Mouse (Mus musculus) limb, embryonic 11.5 days (tissue): ENCODE results near the gene Fgl2. TPM values are rescaled to one million over a fixed set of nuclear protein-coding genes. Genes with fewer than 3 reads are reported as not detected.
A peak's percentile ranks its signal among the peaks of the same experiment; 100 is the strongest.

Experiments
- ATAC-seq: fragments of 200-750 bp; cut with Nextera tagmentation; 2 replicates; pipeline ENCODE4 v1.8.0; 2017; ENCODE audit warnings: low read depth; ENCODE audit not compliant: insufficient number of reproducible peaks, low FRiP score, low TSS enrichment
- DNase-seq: peaks from one replicate; pipeline ENCODE4 v3.0.0-alpha.2; 2015; ENCODE audit warnings: low spot score
- H3K27ac ChIP-seq: fragments of 300-500 bp; sonication (generic); replicated peaks from 2 replicates; pipeline ENCODE4 v1.5.1; 2014; ENCODE audit warnings: low read depth, mild to moderate bottlenecking, low read length
- H3K27me3 ChIP-seq: fragments of 300-500 bp; sonication (generic); 2 replicates; pipeline ENCODE4 v1.6.1; 2014; ENCODE audit warnings: mild to moderate bottlenecking, low read length, mixed read lengths; ENCODE audit not compliant: control insufficient read depth, insufficient read depth
- H3K36me3 ChIP-seq: fragments of 300-500 bp; sonication (generic); 2 replicates; pipeline ENCODE4 v1.6.1; 2014; ENCODE audit warnings: mild to moderate bottlenecking, low read length, moderate library complexity, mixed read lengths; ENCODE audit not compliant: control insufficient read depth, insufficient read depth
- H3K4me1 ChIP-seq: fragments of 300-500 bp; sonication (generic); 2 replicates; pipeline ENCODE4 v1.6.1; 2014; ENCODE audit warnings: low read length, mixed read lengths; ENCODE audit not compliant: control insufficient read depth, insufficient read depth
- H3K4me2 ChIP-seq: fragments of 300-500 bp; sonication (generic); 2 replicates; pipeline ENCODE4 v1.6.1; 2014; ENCODE audit warnings: low read depth, mild to moderate bottlenecking, moderate library complexity; ENCODE audit not compliant: severe bottlenecking
- H3K4me3 ChIP-seq: fragments of 300-500 bp; sonication (generic); 2 replicates; pipeline ENCODE4 v1.5.1; 2014; ENCODE audit warnings: low read depth, low read length
- H3K9ac ChIP-seq: fragments of 300-500 bp; sonication (generic); 2 replicates; pipeline ENCODE4 v1.6.1; 2014; ENCODE audit warnings: mild to moderate bottlenecking, low read length
- H3K9me3 ChIP-seq: fragments of 300-500 bp; sonication (generic); 2 replicates; pipeline ENCODE4 v1.6.1; 2016; ENCODE audit warnings: low read length; ENCODE audit not compliant: control insufficient read depth
- WGBS: fragments of 180-500 bp; shearing (Covaris S2); extraction: QIAGEN DNeasy Blood & Tissue Kit; methylation state at CpG from one replicate; pipeline ENCODE4 v1.1.7; 2014; 5-methylcytosine and 5-hydroxymethylcytosine counted together
- polyA plus RNA-seq: library from polyadenylated mRNA; unstranded; fragments of >200 nt; fragmentation: Nextera tagmentation; extraction: Ambion mirVana; gene quantifications from 2 replicates; pipeline ENCODE4 v1.2.1, GENCODE M21; 2014

The Fgl2 gene
- polyA plus RNA-seq, 1 experiment from 2014 or later: 0.23 TPM

DNA sequence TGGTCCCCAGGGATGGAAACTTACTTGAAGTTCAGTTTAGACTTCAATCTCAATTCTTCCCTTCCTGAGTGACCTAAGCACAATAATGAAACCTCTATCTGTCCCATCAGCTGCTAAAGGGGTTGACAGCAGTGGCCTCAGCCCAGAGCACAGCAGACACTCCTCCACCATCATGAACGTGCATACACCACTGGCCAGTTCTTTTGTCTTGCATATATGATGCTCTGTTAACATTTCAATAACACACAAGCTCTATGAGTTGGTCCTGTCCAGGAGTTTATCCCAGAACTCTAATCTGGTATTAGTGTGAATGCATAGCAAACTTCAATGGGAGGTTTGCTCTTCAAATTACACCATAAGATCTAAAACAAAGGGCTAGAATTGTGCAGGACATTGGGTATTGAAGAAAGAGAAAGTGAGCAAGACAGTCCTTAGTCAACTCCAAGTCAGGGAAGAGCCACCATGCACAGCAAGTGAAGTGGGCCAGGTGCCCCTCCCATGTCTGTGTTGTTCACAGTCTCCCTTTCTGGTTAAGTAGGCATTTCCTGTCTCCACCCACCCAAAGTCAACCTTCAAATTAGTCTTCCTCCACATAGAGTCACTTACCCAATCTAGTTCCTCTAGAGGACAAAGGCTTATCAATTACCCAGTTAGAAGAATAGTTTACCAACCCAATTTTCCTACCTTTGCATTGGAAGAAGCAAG lies 41.8 kb downstream of the Fgl2 start:
- H3K27ac ChIP-seq: no peak overlapping the region
- no peak overlapping the region for H3K4me2 ChIP-seq
- 73% methylated on average over 1 of the region's 1 CpGs for WGBS
- no peak for ATAC-seq
- no peak overlapping the region for H3K4me3 ChIP-seq
- H3K4me1 ChIP-seq: no peaks in the 10 kb centered on the region
- H3K36me3 ChIP-seq: no peaks in the 10 kb centered on the region
- no peak overlapping the region for H3K9ac ChIP-seq
- no peaks in the 10 kb centered on the region; the same call in 1 of the 2 replicates for H3K9me3 ChIP-seq
- no peaks in the 10 kb centered on the region for H3K27me3 ChIP-seq
- no peak for DNase-seq

DNA sequence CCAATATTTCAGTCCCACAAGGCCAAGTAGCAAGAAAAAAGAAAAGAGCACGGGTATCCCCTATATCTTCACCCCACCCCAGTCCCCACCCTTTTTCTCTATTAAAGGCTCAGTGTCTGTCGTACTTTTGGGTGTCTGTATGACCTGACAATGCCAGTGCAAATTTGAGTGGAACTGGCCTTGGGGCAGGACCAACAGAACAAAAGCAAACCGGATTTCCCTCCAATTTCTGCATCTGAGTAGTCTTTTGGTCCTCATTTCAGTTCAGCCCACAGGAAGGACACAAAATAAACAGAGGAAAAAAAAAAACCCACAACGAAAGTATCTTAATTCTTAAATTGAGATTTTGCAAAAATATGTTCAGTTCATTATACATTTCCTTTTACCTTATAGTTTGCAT lies 46.2 kb downstream of the Fgl2 start:
- Histone ChIP-seq H3K36me3 (no peaks in the 10 kb centered on the region), H3K4me3 (no peak overlapping the region), H3K27me3 (no peaks in the 10 kb centered on the region), H3K9ac (no peak overlapping the region), H3K9me3 (no peaks in the 10 kb centered on the region), H3K4me1 (no peaks in the 10 kb centered on the region), H3K4me2 (no peak overlapping the region), H3K27ac (no peak overlapping the region)
- 80% methylated on average over 4 of the region's 4 CpGs for WGBS
- ATAC-seq (no peak), DNase-seq (no peak)

DNA sequence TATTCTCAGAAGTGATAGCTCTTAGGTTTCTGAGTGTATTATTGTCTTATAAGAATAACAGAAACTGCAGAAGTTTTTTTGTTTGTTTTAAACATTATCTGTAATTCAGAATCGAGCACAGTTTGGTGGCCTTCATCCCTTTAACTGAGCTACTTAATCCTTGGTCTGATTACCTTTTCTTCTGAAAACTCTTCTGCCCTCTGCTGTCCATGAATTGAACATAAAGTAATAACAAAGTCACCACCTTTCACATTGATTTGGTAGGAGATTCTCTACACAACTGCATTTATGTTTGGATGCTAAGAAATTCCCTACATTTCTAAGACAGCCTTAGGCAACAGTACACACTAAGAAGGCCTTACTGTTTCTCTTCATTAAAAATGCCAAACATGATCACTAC lies 48.2 kb downstream of the Fgl2 start:
- H3K9me3 ChIP-seq: no peaks in the 10 kb centered on the region
- no peak overlapping the region for H3K4me2 ChIP-seq
- 50% methylated on average over 1 of the region's 1 CpGs for whole genome bisulfite sequencing
- no peak for ATAC-seq
- no peak overlapping the region for H3K9ac ChIP-seq
- H3K27me3 ChIP-seq: no peaks in the 10 kb centered on the region
- no peaks in the 10 kb centered on the region for H3K36me3 ChIP-seq
- no peak for DNase-seq
- peaks cover 2% of the 10 kb centered on the region; the same call in 1 of the 2 replicates for H3K4me1 ChIP-seq
- H3K27ac ChIP-seq: no peak overlapping the region
- no peak overlapping the region for H3K4me3 ChIP-seq

DNA sequence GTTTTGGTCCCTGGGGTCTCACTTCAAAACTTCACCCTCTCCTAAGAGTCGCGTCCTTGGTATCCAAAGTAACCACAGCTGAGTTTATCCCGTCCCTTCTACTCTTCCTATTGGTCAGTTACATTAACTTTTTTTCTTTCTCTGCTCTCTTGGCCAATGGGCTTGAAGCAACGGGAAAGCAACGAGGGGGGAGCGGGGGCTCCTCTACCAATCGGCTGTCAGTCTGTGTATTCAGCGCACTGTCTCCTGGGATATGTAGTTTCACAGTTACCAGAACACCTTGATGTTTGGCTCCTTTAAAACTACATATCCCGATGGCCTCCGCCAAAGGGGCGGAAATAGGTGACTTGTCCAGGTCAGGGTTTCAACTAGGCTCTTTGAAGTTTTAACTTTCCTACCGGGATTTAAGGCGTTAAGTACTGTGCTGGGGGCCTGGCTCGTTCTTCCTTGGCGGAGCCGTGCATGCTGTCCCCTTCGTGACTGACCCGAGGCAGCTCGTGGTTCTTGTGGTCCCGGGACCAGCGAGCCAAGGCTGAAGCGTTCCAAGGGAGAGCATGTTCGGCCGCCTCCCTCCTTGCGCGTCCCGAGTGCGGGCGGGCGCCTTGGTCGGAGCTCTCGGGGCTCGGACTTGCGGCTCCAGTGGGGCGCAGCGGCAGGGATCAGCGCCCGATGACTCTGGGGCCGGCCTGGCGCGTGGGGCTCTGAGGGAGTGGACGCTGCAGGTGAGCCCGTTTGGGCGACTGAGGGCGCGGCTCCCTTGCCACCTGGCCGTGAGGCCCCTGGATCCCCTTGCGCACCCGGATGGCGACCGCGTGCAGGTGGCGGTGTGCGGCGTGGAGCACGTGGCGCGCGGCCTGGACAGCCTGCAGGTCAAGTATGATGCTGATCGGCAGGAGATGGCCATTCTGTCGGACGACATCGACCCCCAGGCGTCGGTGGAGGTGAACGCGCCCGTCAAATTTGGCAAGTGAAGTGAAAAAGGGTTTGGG lies 52.5 kb downstream of the Fgl2 start, which contains the start of the genes Ccdc146 and Fam185a:
TSS of gene Ccdc146 (minus strand) at position 64 of the 989 bp plus-strand sequence.
TSS of gene Fam185a (plus strand) at position 345 of the 989 bp plus-strand sequence.
- Histone ChIP-seq H3K27me3 (no peaks in the 10 kb centered on the region), H3K4me1 (peaks cover 2% of the 10 kb centered on the region; the same call in 1 of the 2 replicates), H3K27ac (no peak within 1 kb of the TSS), H3K4me2 (peak within 1 kb of the TSS; percentile 93), H3K4me3 (peak within 1 kb of the TSS; percentile 78), H3K36me3 (no peaks in the 10 kb centered on the region), H3K9ac (peak within 1 kb of the TSS; percentile 62), H3K9me3 (no peaks in the 10 kb centered on the region)
- ATAC-seq (peak; percentile 100), DNase-seq (peak; percentile 92)
- WGBS: under 1% methylated on average over 68 of the region's 68 CpGs

DNA sequence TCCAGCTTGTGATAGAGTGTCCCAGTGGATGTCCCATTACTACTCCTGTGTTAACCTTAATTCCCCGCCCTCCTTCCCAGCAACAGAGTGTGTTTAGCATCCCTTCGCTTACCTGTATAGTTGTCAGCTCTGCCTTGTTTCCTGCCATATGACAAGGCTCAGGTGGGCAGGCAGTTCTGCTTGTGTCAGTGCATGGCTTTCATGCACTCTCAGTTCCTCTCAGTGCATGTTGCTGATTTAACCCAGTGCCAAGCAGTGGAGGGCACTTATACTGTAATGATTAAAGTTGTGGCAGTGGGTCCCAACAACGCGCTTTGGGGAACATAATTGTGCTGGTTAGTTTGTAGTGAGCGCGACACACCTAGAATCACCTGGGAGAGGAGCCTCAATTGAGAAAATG lies 54.2 kb downstream of the Fgl2 start:
- DNase-seq (no peak), ATAC-seq (no peak)
- no peak overlapping the region for H3K27ac ChIP-seq
- WGBS: 92% methylated on average over 6 of the region's 6 CpGs
- H3K9me3 ChIP-seq: no peaks in the 10 kb centered on the region
- no peak overlapping the region for H3K9ac ChIP-seq
- no peaks in the 10 kb centered on the region for H3K27me3 ChIP-seq
- no peak overlapping the region for H3K4me2 ChIP-seq
- H3K4me3 ChIP-seq: no peak overlapping the region
- H3K4me1 ChIP-seq: peaks cover 2% of the 10 kb centered on the region; the same call in 1 of the 2 replicates
- no peaks in the 10 kb centered on the region for H3K36me3 ChIP-seq

Other genes starting within 250 kb of the Fgl2 start
- gene Gsap, start 186.4 kb upstream of the Fgl2 start, polyA plus RNA-seq: 1.4 and 2.2 TPM in 2 replicates
- not detected in 2 replicates for gene Ccdc146, start 52.0 kb downstream of the Fgl2 start, polyA plus RNA-seq
- 6.0 and 7.6 TPM in 2 replicates for gene Fam185a, start 52.3 kb downstream of the Fgl2 start, polyA plus RNA-seq
- 32.4 and 34.3 TPM in 2 replicates for gene Lrrc17, start 170.9 kb downstream of the Fgl2 start, polyA plus RNA-seq